ENCODE assay signal across 29 mouse cellular contexts in genomic region chr7:40321171-40321570, GRCm38 (mm10).
DNase-seq lines count a peak whose midpoint lies in the region; ATAC-seq and TF ChIP-seq lines count a peak whose summit lies in the region.
"Had no signal": no experiment of that assay in that cellular context is flagged by ENCODE, and none has a peak within 500 bp of the region (broad histone marks: within the 10 kb centered on the region; RNA-seq: fewer than 3 reads in every experiment).

No protein-coding gene starts in this region.

- TF ChIP-seq CTCF in Patski (IDR thresholded peaks at IDR 0.05) = no peak
- TF ChIP-seq CTCF in layer of hippocampus, adult 2 months (conservative IDR thresholded peaks at IDR 0.05) = no peak

- no peaks in the 10 kb centered on the region for H3K27me3 ChIP-seq in Patski
- H3K27me3 ChIP-seq: forebrain, embryonic 12.5 days; heart, embryonic 15.5 days; hindbrain, embryonic 13.5 days; midbrain, embryonic 13.5 days; neural tube, embryonic 13.5 days; stomach, embryonic 15.5 days had no signal

- peak; percentile 83 for ATAC-seq in Patski
- ATAC-seq: forebrain, postnatal 0 days; intestine, postnatal 0 days; midbrain, embryonic 13.5 days had no signal

- POLR2A ChIA-PET in Patski (lab: Charles Lee) = no interaction called here

- no peak overlapping the region for H3K4me3 ChIP-seq in layer of hippocampus, adult 2 months
- H3K4me3 ChIP-seq: erythroblast, embryonic 14.5 days; forebrain, embryonic 12.5 days; heart, embryonic 10.5 days; heart, embryonic 15.5 days; hindbrain, embryonic 13.5 days; midbrain, embryonic 13.5 days; neural tube, embryonic 13.5 days; stomach, embryonic 15.5 days had no signal

- CTCF ChIA-PET in Patski (lab: Charles Lee) = interaction anchor here (1.2 kb wide), 1 partner anchor 11 kb away, joined by 6 read pairs; no protein-coding TSS in a partner anchor

- DNase-seq in right cerebral cortex, adult 18-20 months = peak; percentile 23
- DNase-seq in right cerebral cortex, postnatal 14 days = no peak
- DNase-seq in Patski (ENCODE audit: low read depth, low spot score) = no peak
- DNase-seq in layer of hippocampus, adult 2 months (ENCODE audit: low spot score in 2 of 2) = peak; percentile 20 to 59
- peak; percentile 17 for DNase-seq in right cerebral cortex, postnatal 25 days
- no peak for DNase-seq in spleen, postnatal 14 days (ENCODE audit: low spot score in 2 of 2)
- no peak for DNase-seq in urinary bladder, postnatal 14 days (ENCODE audit: low spot score)
- DNase-seq: adrenal gland, postnatal 25 days; cerebellum, adult 18-20 months; cerebellum, postnatal 10 days; forebrain, postnatal 0 days; heart, postnatal 36 days; kidney, adult 9 months; kidney, postnatal 10 days; liver; lung, adult 2 months; lung, postnatal 10 days; thymus, postnatal 14 days had no signal

- no peak overlapping the region for H3K27ac ChIP-seq in layer of hippocampus, adult 2 months
- H3K27ac ChIP-seq: forebrain, embryonic 12.5 days; heart, embryonic 10.5 days; heart, embryonic 15.5 days; hindbrain, embryonic 13.5 days; liver, embryonic 14.5 days; macrophage; midbrain, embryonic 13.5 days; neural tube, embryonic 13.5 days; stomach, embryonic 15.5 days had no signal

- in situ Hi-C loops in Patski (cut with MboI; ENCODE audit: low pct_unique_long_range_greater_than_20kb) = loop anchor here (25.0 kb wide), 1 partner anchor 341 kb away; no protein-coding TSS in a partner anchor

Comparison
In these comparisons a context has a peak if more than half of its experiments do, and no peak if none do; other contexts are left out.
1. DNase-seq: peak in right cerebral cortex, adult 18-20 months (single experiment), layer of hippocampus, adult 2 months (2 of 2) and right cerebral cortex, postnatal 25 days (single experiment); none in right cerebral cortex, postnatal 14 days (single experiment), Patski (single experiment), spleen, postnatal 14 days (0 of 2) and urinary bladder, postnatal 14 days (single experiment).